Mouse (Mus musculus) lung, adult 18-20 months (tissue): ENCODE results near the gene Kif14.

Experiments
- DNase-seq, 2 experiments: peaks; one replicate each; pipeline ENCODE4 v3.0.0; 2022; ENCODE audit warnings: mixed read lengths in 2 of 2

Gene Kif14

DNA sequence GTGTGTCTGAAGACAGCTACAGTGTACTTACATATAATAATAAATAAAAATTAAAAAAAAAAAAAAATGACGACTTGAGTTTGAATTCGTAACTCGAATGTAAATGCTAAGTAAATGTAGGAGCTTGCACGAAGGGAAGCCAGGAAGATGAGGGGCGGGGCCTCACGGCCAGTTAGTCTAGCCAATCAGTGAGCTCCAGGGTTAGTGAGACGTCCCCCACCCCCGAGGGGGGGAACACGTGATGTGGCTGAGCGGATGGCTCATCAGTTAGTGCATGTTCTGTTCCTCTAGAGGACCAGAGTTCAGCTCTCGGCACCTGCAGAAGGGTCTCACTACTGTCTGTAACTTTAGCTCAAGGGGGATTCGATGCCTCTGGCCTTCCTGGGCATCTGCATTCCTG, 91.3 kb downstream of the Kif14 start:
- DNase-seq: no peak

DNA sequence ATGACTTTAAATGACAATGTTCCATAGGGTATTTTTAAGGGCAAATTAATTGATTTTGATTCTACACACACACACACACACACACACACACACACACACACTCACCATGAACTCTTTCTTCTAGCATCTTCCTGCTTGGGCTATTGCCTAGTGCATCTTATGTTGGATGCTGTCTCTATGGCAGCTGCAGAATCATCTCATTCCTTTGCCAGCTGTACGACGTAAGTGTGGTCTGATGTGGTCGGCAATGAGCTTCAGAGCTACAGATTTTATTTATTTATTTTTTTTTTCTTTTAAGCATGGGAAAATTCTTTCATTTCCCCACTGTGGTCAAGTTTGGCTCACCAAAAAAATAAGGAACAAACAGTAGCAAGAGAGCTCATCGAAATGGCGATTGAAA, 92.6 kb downstream of the Kif14 start:
- no peak for DNase-seq

DNA sequence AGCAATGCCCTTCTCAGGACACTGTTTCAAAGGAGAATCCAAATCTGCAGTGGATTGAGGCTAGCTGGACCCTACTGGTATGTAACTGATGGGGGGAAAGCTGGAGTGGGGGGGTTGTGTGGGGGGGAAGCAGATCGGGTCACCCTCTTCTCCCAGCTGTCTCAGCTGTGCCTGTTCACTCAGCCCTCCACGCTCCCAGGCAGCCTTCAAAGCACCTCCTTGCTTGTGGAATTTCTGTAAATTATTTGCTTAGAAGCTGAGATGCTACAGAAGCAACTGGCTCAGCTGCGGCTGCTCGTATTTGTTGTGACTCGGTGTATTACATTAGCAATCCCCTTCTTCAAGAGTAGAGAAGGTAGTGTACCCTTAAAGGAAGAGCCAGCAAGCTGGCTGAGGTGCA, 93.1 kb downstream of the Kif14 start:
- no peak for DNase-seq

DNA sequence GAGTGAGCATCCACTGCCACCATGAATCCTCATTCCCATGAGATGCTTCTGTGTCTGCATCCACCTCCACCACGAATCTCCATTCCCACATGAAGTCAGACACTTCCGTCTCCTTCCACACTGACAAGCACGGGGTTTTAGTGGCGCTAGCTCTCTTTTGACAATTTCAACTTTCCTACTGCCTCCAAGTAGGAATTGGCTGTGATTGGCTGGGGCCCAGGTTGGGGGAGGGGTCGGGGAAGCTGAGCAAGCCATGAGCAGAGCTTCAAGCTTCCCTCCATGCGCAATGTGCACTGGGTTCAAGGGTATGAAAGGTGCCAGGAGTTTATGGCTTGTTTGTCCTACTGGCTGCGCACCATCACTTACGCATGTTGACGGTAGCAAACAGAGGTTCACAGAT, 93.6 kb downstream of the Kif14 start:
- no peak for DNase-seq

DNA sequence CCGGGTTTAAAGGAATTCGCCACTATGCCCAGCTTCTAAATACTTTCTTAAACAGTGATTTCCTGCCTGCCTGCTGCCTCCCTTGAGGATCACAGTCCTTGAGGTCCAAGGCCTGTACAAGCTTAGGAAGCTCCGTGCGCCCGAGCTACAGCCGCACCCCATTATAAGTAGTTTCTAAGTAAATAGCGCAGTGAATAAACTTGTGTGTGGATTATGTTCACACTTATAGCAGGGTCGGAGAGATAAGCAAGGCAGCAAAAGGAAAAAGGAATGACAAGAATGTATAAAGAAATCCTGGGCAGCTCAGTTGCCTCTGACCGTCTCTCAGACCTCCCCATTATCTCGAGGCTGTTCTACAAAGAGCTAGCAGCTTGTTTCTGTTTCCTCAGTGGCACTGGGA, 95.7 kb downstream of the Kif14 start:
- DNase-seq: peak; percentile 38 to 45

DNA sequence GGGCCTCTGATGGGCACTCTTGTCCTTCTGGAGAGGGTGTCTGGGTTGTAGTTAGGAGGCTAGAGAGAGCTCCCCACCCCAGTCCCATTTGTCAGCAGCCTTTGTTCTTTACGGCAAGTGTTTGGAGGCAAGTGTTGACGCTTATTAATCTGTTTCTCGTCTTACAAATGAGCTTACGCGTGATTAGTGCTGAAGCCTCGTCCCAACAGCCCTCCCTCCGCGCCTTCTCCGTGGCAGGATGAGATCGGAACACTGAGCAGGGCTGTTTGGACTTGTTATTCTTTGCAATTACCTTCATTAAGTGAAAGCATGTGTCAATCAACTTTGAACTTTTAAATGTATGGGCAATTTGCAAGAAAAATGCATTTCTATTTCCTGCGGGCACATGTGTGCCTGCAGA, 97.0 kb downstream of the Kif14 start:
- DNase-seq: no peak

DNA sequence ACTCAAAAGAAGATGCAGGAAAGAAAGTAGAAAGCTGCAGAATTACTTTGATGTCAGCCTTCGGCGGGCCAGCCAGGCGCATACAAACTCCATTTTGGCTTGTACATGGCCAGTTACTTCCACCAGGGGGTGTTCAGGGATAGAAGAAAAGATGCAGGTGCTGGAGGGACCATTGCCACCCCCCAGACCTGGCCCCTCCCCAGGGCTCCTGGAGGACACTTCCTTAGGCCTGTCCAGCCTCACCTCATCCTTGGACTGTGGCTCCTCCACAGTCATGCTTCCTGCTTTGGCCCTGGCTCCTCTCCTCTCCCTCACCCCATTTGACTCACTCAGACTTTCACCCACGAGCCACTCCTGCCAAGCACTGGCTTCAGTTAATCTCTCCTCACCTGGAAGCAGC, 98.8 kb downstream of the Kif14 start:
- no peak for DNase-seq

DNA sequence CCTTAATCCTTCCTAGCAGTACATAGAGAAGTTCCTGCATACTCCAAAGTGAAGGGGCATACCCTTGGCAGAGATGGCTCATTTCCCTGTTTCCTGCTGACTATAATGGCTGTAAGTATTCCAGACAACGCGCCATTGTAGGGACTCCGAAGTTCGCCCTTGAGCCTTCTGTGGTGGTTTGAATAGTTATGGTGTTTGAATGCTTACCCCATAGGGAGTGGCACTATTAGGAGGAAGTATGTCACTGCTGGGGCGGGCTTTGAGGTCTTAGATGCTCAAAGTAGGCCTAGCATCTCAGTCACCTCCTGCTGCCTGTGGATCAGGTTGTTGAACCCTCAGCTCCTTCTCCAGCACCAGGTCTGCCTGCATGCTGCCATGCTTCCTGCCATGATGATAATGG, 100.2 kb downstream of the Kif14 start:
- DNase-seq: no peak

DNA sequence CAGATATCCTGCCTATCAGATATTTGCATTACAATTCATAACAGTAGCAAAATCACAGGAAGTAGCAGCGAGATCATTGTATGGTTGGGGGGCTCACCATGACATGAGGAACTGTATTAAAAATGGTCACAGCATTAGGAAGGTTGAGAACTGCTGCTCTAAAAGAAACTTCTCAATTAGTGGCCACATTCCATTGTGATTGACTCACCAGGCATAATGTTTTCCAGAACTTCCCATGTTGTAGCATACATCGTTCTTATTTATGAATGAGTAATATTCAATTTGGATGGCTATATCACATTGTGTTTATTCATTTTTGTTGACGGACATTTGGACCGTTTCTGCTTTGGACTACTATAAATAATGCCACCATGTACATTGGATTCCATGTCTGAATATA, 101.5 kb downstream of the Kif14 start:
- DNase-seq: no peak

DNA sequence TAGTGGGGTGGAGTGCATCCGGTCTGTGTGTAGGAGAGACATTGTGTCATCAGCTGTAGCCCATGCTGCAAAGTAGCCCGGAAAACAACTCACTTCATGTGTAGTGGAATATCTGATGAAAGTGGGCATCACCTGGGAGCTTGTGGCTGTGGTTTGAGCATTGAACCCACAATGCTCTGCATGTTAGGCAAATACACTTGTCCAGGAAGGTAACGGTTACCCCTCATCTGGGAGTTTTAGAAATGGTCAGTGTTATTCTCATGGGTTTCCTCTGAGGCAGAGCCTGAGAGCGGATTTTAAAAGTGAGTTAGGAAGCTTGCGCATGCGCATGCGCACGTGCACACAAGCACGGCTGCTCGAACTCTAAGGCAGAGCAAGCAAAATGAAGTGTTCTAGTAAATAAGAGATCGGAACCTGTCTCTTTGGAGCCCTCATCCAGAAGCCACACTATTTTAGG, 102.6 kb downstream of the Kif14 start:
- DNase-seq: no peak

DNA sequence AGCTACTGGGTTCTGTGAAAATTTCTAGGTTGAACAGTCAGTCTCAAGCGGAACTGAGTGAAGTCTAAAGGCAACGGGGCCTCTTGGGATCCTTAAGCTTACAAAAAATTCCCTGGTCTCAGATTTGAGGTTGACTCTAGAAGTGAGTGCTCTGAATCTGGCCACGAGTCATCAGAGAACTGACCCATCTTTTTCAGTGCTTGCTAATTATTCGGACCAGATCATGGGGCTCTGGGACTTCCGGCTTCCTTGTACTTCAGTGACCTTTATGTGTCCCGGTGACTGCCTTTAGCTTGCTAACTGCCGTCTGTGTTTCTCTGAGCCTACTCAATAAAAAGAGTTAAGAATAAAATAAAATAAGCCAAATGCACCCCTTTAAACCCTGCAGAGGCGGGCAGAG, 103.1 kb downstream of the Kif14 start:
- DNase-seq: no peak

DNA sequence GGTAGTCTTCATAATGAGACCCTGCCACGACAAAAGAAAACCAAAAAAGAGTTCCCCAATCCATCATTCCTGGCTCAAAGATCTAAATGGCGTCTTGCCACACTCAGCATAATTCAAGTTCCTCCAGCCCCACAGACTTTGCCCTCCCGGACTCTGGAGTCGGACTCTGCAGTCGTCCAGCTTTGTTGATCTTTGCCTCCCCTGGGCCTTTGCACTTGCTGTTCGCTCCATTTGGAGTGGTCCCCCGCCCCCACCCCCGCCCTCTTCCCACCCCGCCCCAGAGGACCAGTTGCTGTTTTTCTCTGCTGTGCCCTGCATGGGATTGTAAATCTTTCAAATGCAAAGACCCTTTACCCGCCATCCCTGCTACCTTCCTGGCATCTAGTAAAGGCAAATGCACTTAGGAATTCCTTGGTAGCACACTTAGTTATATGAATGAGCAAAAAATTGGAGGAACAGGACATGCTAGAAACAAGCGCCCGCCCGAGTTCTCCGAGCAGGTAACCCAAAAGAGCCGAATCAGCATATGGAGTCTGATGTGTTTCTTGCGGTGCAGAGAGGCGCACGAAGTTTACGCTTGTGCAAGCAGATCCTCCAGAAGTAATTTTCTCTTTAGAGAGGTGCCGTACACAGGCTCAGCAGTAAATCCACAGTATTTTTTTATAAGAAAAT, 103.6 kb downstream of the Kif14 start:
- no peak for DNase-seq

DNA sequence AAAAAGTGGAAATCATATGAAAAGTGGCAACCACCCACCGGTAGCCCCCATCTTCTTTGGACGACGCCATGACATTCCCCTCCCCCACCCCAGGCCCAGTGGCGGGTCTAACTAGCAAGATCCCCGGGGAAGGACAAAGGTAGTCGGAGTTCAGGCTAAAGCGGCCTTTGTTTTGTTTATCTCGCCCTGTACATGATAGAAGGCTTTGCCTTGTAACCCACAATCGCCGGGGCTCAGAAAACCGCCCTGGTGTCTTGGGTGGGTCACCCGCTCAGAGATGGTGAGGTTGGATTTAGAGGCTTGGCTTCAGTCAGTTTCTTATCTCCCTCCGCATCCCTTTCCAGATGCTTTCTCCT, 104.1 kb downstream of the Kif14 start:
- DNase-seq: no peak

DNA sequence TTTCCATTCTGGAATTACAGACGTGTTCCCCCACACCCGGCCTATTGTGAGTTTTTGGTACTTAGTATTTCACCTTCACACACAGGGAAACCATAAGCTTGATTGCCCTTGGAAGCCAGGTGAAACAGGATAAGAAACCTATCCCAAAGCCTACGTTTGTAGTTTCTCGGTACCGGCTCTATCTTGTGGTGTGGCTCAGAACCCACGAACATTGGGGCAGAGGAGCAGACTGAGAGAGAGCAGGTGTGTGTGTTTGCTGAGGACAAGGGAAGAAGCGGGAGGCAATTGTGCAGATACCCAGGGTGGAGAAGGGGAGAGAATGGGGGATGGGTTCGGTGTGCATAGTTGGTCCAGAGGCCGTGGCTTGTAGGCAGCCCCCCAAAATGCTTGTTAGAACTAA, 104.8 kb downstream of the Kif14 start:
- no peak for DNase-seq

DNA sequence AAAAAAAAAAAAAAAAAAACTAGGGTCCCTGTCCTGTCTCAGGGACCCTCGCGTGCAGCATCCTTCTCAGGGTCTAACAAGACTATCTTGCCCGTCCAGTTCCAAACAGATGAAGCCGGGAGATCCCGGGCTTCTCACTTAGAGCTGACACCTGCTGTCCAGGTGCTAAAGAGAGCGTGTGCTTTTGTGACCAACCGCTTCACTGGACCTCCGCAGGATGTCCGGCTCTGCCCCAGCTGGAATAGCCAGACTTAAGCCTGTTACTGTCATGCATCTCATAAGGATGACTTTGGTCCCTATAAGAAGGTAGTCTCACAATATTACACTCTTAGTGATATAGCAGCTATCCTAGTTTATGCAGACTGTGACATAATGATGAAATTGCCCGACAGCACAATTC, 105.4 kb downstream of the Kif14 start:
- DNase-seq: no peak

DNA sequence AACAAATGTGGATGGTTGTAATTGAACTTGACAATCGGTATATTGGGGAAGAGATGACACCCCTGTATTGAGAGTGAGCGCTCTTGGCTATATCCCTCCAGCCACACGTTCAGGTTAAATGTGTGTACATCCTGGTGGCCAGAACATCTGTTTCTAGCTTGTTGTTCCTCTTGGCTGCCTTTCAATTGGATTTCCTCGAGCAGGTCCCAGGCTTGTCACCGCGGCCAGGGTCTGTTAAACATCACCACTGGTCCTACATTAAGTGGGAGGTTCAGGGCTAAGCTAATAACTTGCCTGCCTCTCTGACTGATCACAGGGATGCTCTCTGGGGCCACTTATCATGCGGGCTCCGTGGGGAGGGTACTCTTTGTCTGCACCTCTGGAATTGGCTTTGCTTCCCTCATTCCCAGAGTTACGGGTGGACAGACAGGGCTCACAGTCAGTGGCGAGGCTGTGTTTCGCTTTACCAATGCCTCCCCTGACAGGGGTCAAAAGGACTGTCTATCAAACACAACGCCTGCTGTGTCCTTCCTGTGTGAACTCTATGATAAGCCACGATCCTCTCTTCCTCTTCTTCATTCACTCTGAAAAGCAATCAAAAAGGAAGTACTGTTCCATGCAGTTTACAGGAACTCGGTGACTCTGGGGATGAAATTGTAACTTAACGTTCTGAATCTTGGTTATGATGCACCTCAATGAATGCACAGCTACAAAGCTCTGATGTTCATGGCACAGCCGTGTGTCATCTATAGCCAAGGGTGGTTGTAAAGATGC, 111.9 kb downstream of the Kif14 start:
- no peak for DNase-seq

DNA sequence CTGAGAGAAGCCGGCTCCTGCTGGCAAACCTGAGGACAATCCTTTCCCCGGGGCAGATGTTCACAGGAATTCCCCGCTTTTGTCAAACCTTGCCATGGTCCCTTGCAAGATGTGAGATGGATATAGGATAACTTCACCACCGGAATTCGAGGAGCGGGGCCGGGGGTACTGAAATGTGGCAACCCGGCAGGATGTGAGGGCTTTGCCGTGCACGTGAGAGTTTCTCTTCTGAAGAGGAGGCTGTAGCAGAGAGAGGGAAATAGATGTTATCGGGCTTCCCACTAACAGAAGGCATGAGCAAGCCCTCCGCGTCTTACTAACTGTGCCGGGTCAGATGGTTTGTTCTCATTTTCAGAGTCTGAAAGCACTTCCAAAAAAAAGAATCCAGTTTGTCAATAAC, 113.2 kb downstream of the Kif14 start:
- DNase-seq: no peak

DNA sequence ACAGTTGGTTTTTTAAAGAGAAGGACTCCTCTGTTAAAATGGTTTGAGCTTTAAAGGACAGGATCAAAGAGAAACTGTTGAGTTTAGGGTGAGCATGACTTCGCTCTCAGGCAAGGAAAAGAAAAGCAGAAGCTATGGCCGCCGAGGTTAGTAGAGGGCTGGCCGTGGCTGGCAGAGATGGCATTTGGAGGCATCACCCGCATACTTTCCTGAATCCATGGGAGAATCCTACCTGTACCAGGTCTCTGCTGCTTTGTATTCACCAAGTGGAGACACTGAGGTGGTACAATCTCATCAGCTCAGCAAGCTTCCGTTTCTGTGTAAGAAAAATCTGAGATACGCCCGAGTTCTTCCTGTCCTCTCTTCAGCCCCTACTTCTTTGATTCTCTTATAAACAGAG, 114.1 kb downstream of the Kif14 start:
- DNase-seq: no peak
